Mouse (Mus musculus) forebrain, postnatal 0 days (tissue): ENCODE results near the gene Fads6. TPM values are rescaled to one million over a fixed set of nuclear protein-coding genes. Genes with fewer than 3 reads are reported as not detected.
A peak's percentile ranks its signal among the peaks of the same experiment; 100 is the strongest.

Source experiments
- ATAC-seq: fragments of 200-750 bp; cut with Nextera tagmentation; 2 replicates; pipeline ENCODE4 v1.8.0; 2017; ENCODE audit warnings: mild to moderate bottlenecking, moderate library complexity
- DNase-seq: peaks from one replicate; pipeline ENCODE4 v3.0.0-alpha.2; 2015
- H3K27ac ChIP-seq: fragments of 300-500 bp; sonication (generic); 2 replicates; pipeline ENCODE4 v1.5.1; 2014; ENCODE audit warnings: low read depth, mild to moderate bottlenecking, antibody characterized with exemption, low read length, moderate library complexity, mixed read lengths
- H3K27me3 ChIP-seq: fragments of 300-500 bp; sonication (generic); 2 replicates; pipeline ENCODE4 v1.6.1; 2014; ENCODE audit warnings: mild to moderate bottlenecking, low read length, mixed read lengths; ENCODE audit not compliant: insufficient read depth
- H3K36me3 ChIP-seq: fragments of 300-500 bp; sonication (generic); 2 replicates; pipeline ENCODE4 v1.6.1; 2014; ENCODE audit warnings: mild to moderate bottlenecking, moderate library complexity; ENCODE audit not compliant: insufficient read depth
- H3K4me1 ChIP-seq: fragments of 300-500 bp; sonication (generic); 2 replicates; pipeline ENCODE4 v1.6.1; 2014; ENCODE audit warnings: antibody characterized with exemption; ENCODE audit not compliant: insufficient read depth
- H3K4me2 ChIP-seq: fragments of 300-500 bp; sonication (generic); 2 replicates; pipeline ENCODE4 v1.6.1; 2014; ENCODE audit warnings: low read depth, mild to moderate bottlenecking, moderate library complexity
- H3K4me3 ChIP-seq: fragments of 300-500 bp; sonication (generic); 2 replicates; pipeline ENCODE4 v1.5.1; 2014; ENCODE audit warnings: low read depth, low read length, mixed read lengths
- H3K9ac ChIP-seq: fragments of 300-500 bp; sonication (generic); 2 replicates; pipeline ENCODE4 v1.6.1; 2014; ENCODE audit warnings: mild to moderate bottlenecking
- H3K9me3 ChIP-seq: fragments of 300-500 bp; sonication (generic); 2 replicates; pipeline ENCODE4 v1.6.1; 2016; ENCODE audit warnings: low read length
- CTCF ChIP-seq: sonication (generic); IDR thresholded peaks from 2 replicates; pipeline ENCODE4 v1.5.1; 2016; ENCODE audit warnings: antibody characterized with exemption, control low read depth, low read depth
- WGBS: fragments of 180-500 bp; shearing (Covaris S2); extraction: QIAGEN DNeasy Blood & Tissue Kit; methylation state at CpG from one replicate; pipeline ENCODE4 v1.1.7; 2014; 5-methylcytosine and 5-hydroxymethylcytosine counted together
- polyA plus RNA-seq: library from polyadenylated mRNA; unstranded; fragments of >200 nt; fragmentation: Nextera tagmentation; extraction: Ambion mirVana; gene quantifications from 2 replicates; pipeline ENCODE4 v1.2.1, GENCODE M21; 2015
- total RNA-seq: library from RNA; depleted of rRNA; stranded (reverse); fragments of >200 nt; gene quantifications from 2 replicates; pipeline ENCODE4 v1.2.3, GENCODE M21; 2014

Fads6 gene
- total and polyA plus RNA-seq, 2 experiments from 2014 or later, result 0.48 to 6.5 TPM

DNA sequence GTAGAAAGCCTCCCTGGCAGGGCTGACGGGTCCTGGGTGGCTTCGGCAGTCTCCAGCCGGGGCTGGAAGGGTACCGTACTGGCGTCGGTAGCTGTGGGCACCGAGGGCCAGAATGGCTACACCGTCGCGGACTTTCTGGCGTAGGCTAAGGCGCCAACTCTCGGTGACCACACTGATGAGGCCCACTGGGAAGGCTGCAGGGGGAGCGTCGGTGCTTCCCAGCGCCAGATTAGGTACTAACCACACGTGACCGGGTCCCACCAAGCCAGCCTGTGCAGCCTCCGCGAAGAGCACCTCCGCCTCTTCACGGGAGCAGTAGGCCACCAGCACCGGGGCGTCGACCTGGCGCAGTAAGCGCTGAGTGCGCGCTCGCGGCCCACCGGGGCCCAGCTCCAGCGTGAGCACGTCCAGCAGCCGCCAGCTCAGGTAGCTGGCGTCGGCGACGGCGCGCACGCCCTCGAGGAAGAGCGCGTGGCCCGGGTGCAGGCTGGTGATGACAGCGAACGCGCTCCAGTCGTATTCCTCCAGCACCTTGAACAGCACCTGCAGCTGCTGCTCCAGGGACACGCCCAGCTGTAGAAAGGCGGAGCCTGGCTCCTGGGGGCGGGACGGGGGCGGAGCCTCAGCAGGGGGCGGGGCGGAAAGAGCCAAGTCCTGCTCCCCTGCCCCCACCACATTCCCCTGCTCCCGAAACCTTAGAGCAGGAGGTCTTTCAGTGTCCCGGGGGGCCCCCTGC is 39.5 kb downstream of the Fads6 start:
- peak overlapping the region; percentile 38 for H3K4me2 ChIP-seq
- no peaks in the 10 kb centered on the region for H3K36me3 ChIP-seq
- no peak for TF ChIP-seq CTCF
- no peaks in the 10 kb centered on the region for H3K4me1 ChIP-seq
- no peak for DNase-seq
- H3K27me3 ChIP-seq, result peaks cover 23% of the 10 kb centered on the region
- H3K4me3 ChIP-seq, result peak overlapping the region; percentile 19
- 17% methylated on average over 59 of the region's 59 CpGs for WGBS
- no peak overlapping the region for H3K9ac ChIP-seq
- no peaks in the 10 kb centered on the region for H3K9me3 ChIP-seq
- ATAC-seq, result peak; percentile 42; the same call in 1 of the 2 replicates
- no peak overlapping the region for H3K27ac ChIP-seq

DNA sequence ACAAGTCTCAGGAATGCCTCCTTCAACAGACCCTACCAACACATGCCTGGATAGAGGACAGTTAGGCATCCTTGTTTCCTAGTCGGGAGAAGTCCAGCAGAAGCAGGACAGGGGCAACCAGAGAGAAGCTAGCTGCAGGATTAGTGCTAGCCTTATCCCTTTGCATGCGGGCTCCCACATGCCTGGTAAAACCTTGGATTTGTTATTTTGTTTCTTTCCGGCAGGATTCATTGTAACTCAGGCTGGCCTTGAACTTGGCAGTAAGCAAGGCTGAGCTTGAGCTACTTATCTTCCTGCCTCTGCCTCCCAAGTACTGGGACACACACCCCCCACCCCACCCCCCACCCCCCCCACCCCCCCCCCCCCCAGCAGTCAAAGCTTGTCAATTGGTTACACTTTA is 46.2 kb downstream of the Fads6 start:
- TF ChIP-seq CTCF, result no peak
- no peak overlapping the region for H3K4me2 ChIP-seq
- ATAC-seq (no peak), DNase-seq (no peak)
- no peaks in the 10 kb centered on the region for H3K9me3 ChIP-seq
- peaks cover 14% of the 10 kb centered on the region for H3K27me3 ChIP-seq
- no peak overlapping the region for H3K9ac ChIP-seq
- H3K4me3 ChIP-seq, result no peak overlapping the region
- H3K4me1 ChIP-seq, result peaks cover 9% of the 10 kb centered on the region
- no peak overlapping the region for H3K27ac ChIP-seq
- WGBS, result 63% methylated on average over 3 of the region's 3 CpGs
- no peaks in the 10 kb centered on the region for H3K36me3 ChIP-seq

- DNase-seq, result no peak
- H3K9me3 ChIP-seq, result no peaks in the 10 kb centered on the region
- H3K4me3 ChIP-seq, result peak overlapping the region; percentile 46
- peaks cover 14% of the 10 kb centered on the region for H3K27me3 ChIP-seq
- H3K36me3 ChIP-seq, result no peaks in the 10 kb centered on the region
- WGBS, result under 1% methylated on average over 32 of the region's 36 CpGs
- peak overlapping the region; percentile 49 for H3K9ac ChIP-seq
- H3K4me2 ChIP-seq, result peak overlapping the region; percentile 70
- H3K27ac ChIP-seq, result no peak overlapping the region
- H3K4me1 ChIP-seq, result peaks cover 9% of the 10 kb centered on the region
- TF ChIP-seq CTCF, result no peak
- no peak; the same call in 1 of the 2 replicates for ATAC-seq
Observed at GRCm38 (mm10) chr11:115250405-115251090, 46.9 kb downstream of the Fads6 start.

DNA sequence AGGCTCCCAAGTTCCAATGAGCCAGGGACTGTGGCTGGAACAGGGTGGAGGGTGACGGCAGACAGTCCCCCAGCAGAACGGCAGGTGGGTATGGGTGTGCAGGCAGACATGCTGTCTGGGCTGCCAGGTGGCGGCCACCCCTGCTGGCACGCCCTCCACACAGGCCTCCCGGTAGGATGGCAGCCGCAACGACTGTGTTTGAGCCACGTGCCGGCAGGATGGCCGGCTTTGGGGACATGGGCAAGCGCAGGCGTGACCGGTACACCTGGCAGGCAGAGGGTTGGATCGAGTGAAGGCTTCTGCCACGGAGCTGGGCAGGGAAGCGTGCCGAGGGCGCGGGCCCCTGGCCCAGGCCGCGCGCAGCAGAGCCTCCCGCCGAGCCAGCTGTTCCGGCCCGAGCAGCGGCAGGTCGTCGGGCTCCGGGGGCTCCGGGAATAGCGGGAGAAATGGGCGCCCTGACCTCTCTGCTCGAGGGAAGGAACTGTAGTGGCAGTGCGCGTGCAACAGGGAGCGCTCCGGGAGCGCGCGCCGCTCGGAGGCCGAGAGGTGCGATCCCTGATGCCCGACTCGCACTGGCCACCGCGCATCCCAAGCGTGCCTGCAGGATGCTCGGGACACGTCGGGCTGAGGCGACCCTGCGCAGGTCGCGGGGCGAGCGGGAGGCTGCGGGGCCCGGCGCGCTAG is 47.6 kb downstream of the Fads6 start:
- H3K27ac ChIP-seq, result no peak overlapping the region
- DNase-seq (no peak), ATAC-seq (peak; percentile 28; the same call in 1 of the 2 replicates)
- peak overlapping the region; percentile 70 for H3K4me2 ChIP-seq
- peak; percentile 50 for TF ChIP-seq CTCF
- peaks cover 14% of the 10 kb centered on the region for H3K27me3 ChIP-seq
- H3K36me3 ChIP-seq, result 0 out of 2 replicates have a peak, but pooled peaks cover 6% of the 10 kb centered on the region
- peak overlapping the region; percentile 49 for H3K9ac ChIP-seq
- H3K4me3 ChIP-seq, result peak overlapping the region; percentile 46
- peaks cover 9% of the 10 kb centered on the region for H3K4me1 ChIP-seq
- no peaks in the 10 kb centered on the region for H3K9me3 ChIP-seq
- WGBS, result 2% methylated on average over 62 of the region's 63 CpGs

DNA sequence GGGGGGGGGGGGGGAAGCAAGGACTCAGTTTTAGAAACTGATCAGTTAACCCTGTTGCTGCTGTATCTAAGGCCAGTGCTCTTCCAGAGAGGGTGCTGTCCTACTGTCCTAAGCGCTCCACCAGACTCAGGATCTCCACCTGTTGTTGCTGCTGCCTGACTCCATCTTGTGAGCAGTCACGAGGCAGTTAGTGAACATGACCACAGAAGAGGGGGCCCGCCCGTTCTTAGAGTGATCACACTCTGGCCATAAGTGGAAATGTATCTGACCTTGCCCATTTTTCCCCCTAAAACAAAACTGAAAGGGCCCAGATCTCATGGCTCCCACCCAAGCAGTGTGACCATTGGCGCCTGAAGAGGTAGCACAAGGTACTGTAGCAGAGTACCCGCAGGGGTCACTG is 49.5 kb downstream of the Fads6 start:
- TF ChIP-seq CTCF, result no peak
- Histone ChIP-seq H3K9me3 (no peaks in the 10 kb centered on the region), H3K4me1 (peaks cover 9% of the 10 kb centered on the region), H3K4me2 (no peak overlapping the region), H3K9ac (no peak overlapping the region), H3K27ac (no peak overlapping the region), H3K36me3 (peaks cover 22% of the 10 kb centered on the region), H3K27me3 (peaks cover 14% of the 10 kb centered on the region), H3K4me3 (no peak overlapping the region)
- WGBS, result 76% methylated on average over 6 of the region's 6 CpGs
- ATAC-seq, result no peak
- DNase-seq, result no peak

DNA sequence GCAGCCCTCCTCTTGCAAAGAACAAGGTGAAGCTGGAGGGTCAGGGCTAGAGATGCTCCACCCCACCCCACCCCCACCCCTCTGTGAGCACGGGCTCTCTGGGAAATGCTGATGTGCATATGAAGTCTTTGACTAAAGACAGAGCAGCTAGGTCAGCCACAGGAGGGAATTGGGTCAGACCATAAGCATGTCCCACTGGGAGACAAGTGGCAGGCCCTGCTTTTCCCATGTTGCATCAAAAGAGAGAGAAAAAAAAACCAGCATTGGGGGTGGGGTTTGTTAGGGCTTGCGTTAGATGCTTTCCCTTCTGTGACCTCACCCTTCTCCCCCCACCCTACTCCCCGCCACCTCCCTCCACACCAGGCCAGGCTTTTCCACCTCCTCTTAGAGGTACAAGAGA is 50.2 kb downstream of the Fads6 start:
- peaks cover 22% of the 10 kb centered on the region for H3K36me3 ChIP-seq
- DNase-seq, result no peak
- peaks cover 14% of the 10 kb centered on the region for H3K27me3 ChIP-seq
- ATAC-seq, result no peak
- no peak overlapping the region for H3K9ac ChIP-seq
- H3K4me2 ChIP-seq, result no peak overlapping the region
- H3K4me1 ChIP-seq, result peaks cover 9% of the 10 kb centered on the region
- H3K9me3 ChIP-seq, result no peaks in the 10 kb centered on the region
- no peak for TF ChIP-seq CTCF
- no peak overlapping the region for H3K4me3 ChIP-seq
- no peak overlapping the region for H3K27ac ChIP-seq
- WGBS, result 23% methylated on average over 3 of the region's 3 CpGs
